Mouse (Mus musculus): ENCODE data around the gene Wdr86. TPM values are rescaled to one million over a fixed set of nuclear protein-coding genes. Genes with fewer than 3 reads are reported as not detected.
"Not testable (repeated sequence)": the region's sequence is repeated elsewhere in the genome, so short reads cannot be mapped to it uniquely, and the experiment has no call there.

The Wdr86 gene
- 8.1 TPM in 2 replicates for polyA plus RNA-seq (2015; fragmentation: Nextera tagmentation; extraction: Ambion mirVana)

- H3K4me2 ChIP-seq (ENCODE audit: low read depth, low read length), result peak within 1 kb of the TSS; percentile 80
- no peak within 1 kb of the TSS for H3K27ac ChIP-seq (ENCODE audit: low read length)
- no peaks in the 10 kb centered on the region for H3K36me3 ChIP-seq (ENCODE audit: control insufficient read depth, insufficient read depth, low read length)
- ATAC-seq (ENCODE audit: insufficient read depth, low FRiP score), result peak; percentile 46; the same call in 1 of the 2 replicates
- WGBS, result under 1% methylated on average over 23 of the region's 23 CpGs
- no peaks in the 10 kb centered on the region; the same call in none of the 2 replicates for H3K27me3 ChIP-seq (ENCODE audit: control insufficient read depth, insufficient read depth, low read length)
- peak within 1 kb of the TSS; percentile 72 for H3K9ac ChIP-seq (ENCODE audit: low read length)
- H3K4me3 ChIP-seq (replicated peaks; ENCODE audit: low read length), result peak within 1 kb of the TSS; percentile 53
- no peaks in the 10 kb centered on the region for H3K9me3 ChIP-seq (replicated peaks; ENCODE audit: control insufficient read depth, low read length)
- peaks cover 24% of the 10 kb centered on the region for H3K4me1 ChIP-seq (ENCODE audit: control insufficient read depth, insufficient read depth, low read length)
Measured at GRCm38 (mm10) chr5:24730488-24730871, at the start of gene Wdr86. TSS of gene Wdr86 (minus strand) at chr5:24730727.

GRCm38 (mm10) chr5:24779881-24780512, 49.5 kb upstream of the Wdr86 start:
- H3K4me2 ChIP-seq (ENCODE audit: low read depth, low read length), result no peak overlapping the region
- ATAC-seq (ENCODE audit: insufficient read depth, low FRiP score), result no peak
- H3K9ac ChIP-seq (ENCODE audit: low read length), result no peak overlapping the region
- H3K36me3 ChIP-seq (ENCODE audit: control insufficient read depth, insufficient read depth, low read length), result no peaks in the 10 kb centered on the region
- no peak overlapping the region for H3K4me3 ChIP-seq (replicated peaks; ENCODE audit: low read length)
- H3K27me3 ChIP-seq (ENCODE audit: control insufficient read depth, insufficient read depth, low read length), result no peaks in the 10 kb centered on the region
- no peaks in the 10 kb centered on the region for H3K9me3 ChIP-seq (replicated peaks; ENCODE audit: control insufficient read depth, low read length)
- 0 out of 2 replicates have a peak, but pooled peaks cover 3% of the 10 kb centered on the region for H3K4me1 ChIP-seq (ENCODE audit: control insufficient read depth, insufficient read depth, low read length)
- no peak overlapping the region for H3K27ac ChIP-seq (ENCODE audit: low read length)
- WGBS, result 53% methylated on average over 15 of the region's 15 CpGs

GRCm38 (mm10) chr5:24779321-24779720, 48.8 kb upstream of the Wdr86 start:
- H3K9me3 ChIP-seq (replicated peaks; ENCODE audit: control insufficient read depth, low read length), result no peaks in the 10 kb centered on the region
- no peak overlapping the region for H3K4me2 ChIP-seq (ENCODE audit: low read depth, low read length)
- no peak overlapping the region for H3K9ac ChIP-seq (ENCODE audit: low read length)
- no peaks in the 10 kb centered on the region for H3K27me3 ChIP-seq (ENCODE audit: control insufficient read depth, insufficient read depth, low read length)
- H3K27ac ChIP-seq (ENCODE audit: low read length), result no peak overlapping the region
- H3K36me3 ChIP-seq (ENCODE audit: control insufficient read depth, insufficient read depth, low read length), result no peaks in the 10 kb centered on the region
- no peak overlapping the region for H3K4me3 ChIP-seq (replicated peaks; ENCODE audit: low read length)
- no peak for ATAC-seq (ENCODE audit: insufficient read depth, low FRiP score)
- H3K4me1 ChIP-seq (ENCODE audit: control insufficient read depth, insufficient read depth, low read length), result 0 out of 2 replicates have a peak, but pooled peaks cover 3% of the 10 kb centered on the region

DNA sequence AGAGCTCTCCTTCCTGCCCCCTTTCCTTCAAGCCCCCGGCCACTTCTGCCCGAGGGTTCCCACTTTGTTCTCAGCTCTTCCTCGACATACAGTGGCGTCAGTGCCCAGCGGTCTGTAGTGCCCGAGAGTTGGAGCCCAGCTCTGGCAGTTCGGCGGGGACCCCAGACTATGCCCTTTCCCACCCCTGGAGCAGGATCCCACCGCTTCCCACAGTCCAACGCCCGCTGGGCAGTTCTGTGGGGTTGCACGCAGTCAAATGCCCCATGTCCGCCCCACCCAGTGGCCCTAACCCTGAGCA, 48.3 kb upstream of the Wdr86 start:
- ATAC-seq (ENCODE audit: insufficient read depth, low FRiP score), result no peak
- H3K9ac ChIP-seq (ENCODE audit: low read length), result no peak overlapping the region
- 0 out of 2 replicates have a peak overlapping the region, but pooled peaks have one; percentile 12 for H3K4me2 ChIP-seq (ENCODE audit: low read depth, low read length)
- H3K27ac ChIP-seq (ENCODE audit: low read length), result no peak overlapping the region
- H3K4me3 ChIP-seq (replicated peaks; ENCODE audit: low read length), result no peak overlapping the region
- H3K27me3 ChIP-seq (ENCODE audit: control insufficient read depth, insufficient read depth, low read length), result no peaks in the 10 kb centered on the region
- H3K9me3 ChIP-seq (replicated peaks; ENCODE audit: control insufficient read depth, low read length), result no peaks in the 10 kb centered on the region
- 0 out of 2 replicates have a peak, but pooled peaks cover 3% of the 10 kb centered on the region for H3K4me1 ChIP-seq (ENCODE audit: control insufficient read depth, insufficient read depth, low read length)
- H3K36me3 ChIP-seq (ENCODE audit: control insufficient read depth, insufficient read depth, low read length), result no peaks in the 10 kb centered on the region
- WGBS, result 51% methylated on average over 13 of the region's 13 CpGs

- Histone ChIP-seq H3K36me3 (ENCODE audit: control insufficient read depth, insufficient read depth, low read length) (no peaks in the 10 kb centered on the region), H3K4me2 (ENCODE audit: low read depth, low read length) (0 out of 2 replicates have a peak overlapping the region, but pooled peaks have one; percentile 12), H3K27ac (ENCODE audit: low read length) (no peak overlapping the region), H3K9ac (ENCODE audit: low read length) (no peak overlapping the region), H3K27me3 (ENCODE audit: control insufficient read depth, insufficient read depth, low read length) (no peaks in the 10 kb centered on the region), H3K9me3 (replicated peaks; ENCODE audit: control insufficient read depth, low read length) (no peaks in the 10 kb centered on the region), H3K4me3 (replicated peaks; ENCODE audit: low read length) (no peak overlapping the region), H3K4me1 (ENCODE audit: control insufficient read depth, insufficient read depth, low read length) (0 out of 2 replicates have a peak, but pooled peaks cover 3% of the 10 kb centered on the region)
- peak; percentile 21; the same call in 1 of the 2 replicates for ATAC-seq (ENCODE audit: insufficient read depth, low FRiP score)
- WGBS, result 25% methylated on average over 17 of the region's 17 CpGs
Measured at GRCm38 (mm10) chr5:24778082-24778842, 47.7 kb upstream of the Wdr86 start.

GRCm38 (mm10) chr5:24776681-24777080, 46.2 kb upstream of the Wdr86 start:
- H3K36me3 ChIP-seq (ENCODE audit: control insufficient read depth, insufficient read depth, low read length), result no peaks in the 10 kb centered on the region
- no peak overlapping the region for H3K4me3 ChIP-seq (replicated peaks; ENCODE audit: low read length)
- H3K9me3 ChIP-seq (replicated peaks; ENCODE audit: control insufficient read depth, low read length), result no peaks in the 10 kb centered on the region
- H3K4me1 ChIP-seq (ENCODE audit: control insufficient read depth, insufficient read depth, low read length), result 0 out of 2 replicates have a peak, but pooled peaks cover 3% of the 10 kb centered on the region
- no peak overlapping the region for H3K4me2 ChIP-seq (ENCODE audit: low read depth, low read length)
- H3K27me3 ChIP-seq (ENCODE audit: control insufficient read depth, insufficient read depth, low read length), result no peaks in the 10 kb centered on the region
- 58% methylated on average over 4 of the region's 4 CpGs for WGBS
- H3K27ac ChIP-seq (ENCODE audit: low read length), result no peak overlapping the region
- H3K9ac ChIP-seq (ENCODE audit: low read length), result no peak overlapping the region
- ATAC-seq (ENCODE audit: insufficient read depth, low FRiP score), result no peak

GRCm38 (mm10) chr5:24774549-24774948, 44.0 kb upstream of the Wdr86 start:
- H3K4me3 ChIP-seq (replicated peaks; ENCODE audit: low read length); H3K36me3 ChIP-seq (ENCODE audit: control insufficient read depth, insufficient read depth, low read length); H3K9ac ChIP-seq (ENCODE audit: low read length); H3K27me3 ChIP-seq (ENCODE audit: control insufficient read depth, insufficient read depth, low read length); H3K9me3 ChIP-seq (replicated peaks; ENCODE audit: control insufficient read depth, low read length); H3K4me1 ChIP-seq (ENCODE audit: control insufficient read depth, insufficient read depth, low read length); H3K27ac ChIP-seq (ENCODE audit: low read length); H3K4me2 ChIP-seq (ENCODE audit: low read depth, low read length); ATAC-seq (ENCODE audit: insufficient read depth, low FRiP score): not testable (repeated sequence)
- 75% methylated on average over 16 of the region's 16 CpGs for WGBS

- no peaks in the 10 kb centered on the region for H3K36me3 ChIP-seq (ENCODE audit: control insufficient read depth, insufficient read depth, low read length)
- no peak for ATAC-seq (ENCODE audit: insufficient read depth, low FRiP score)
- H3K9me3 ChIP-seq (replicated peaks; ENCODE audit: control insufficient read depth, low read length), result no peaks in the 10 kb centered on the region
- no peak within 1 kb of the TSS for H3K4me2 ChIP-seq (ENCODE audit: low read depth, low read length)
- no peak within 1 kb of the TSS for H3K9ac ChIP-seq (ENCODE audit: low read length)
- no peaks in the 10 kb centered on the region for H3K27me3 ChIP-seq (ENCODE audit: control insufficient read depth, insufficient read depth, low read length)
- H3K4me1 ChIP-seq (ENCODE audit: control insufficient read depth, insufficient read depth, low read length), result no peaks in the 10 kb centered on the region
- H3K27ac ChIP-seq (ENCODE audit: low read length), result no peak within 1 kb of the TSS
- H3K4me3 ChIP-seq (replicated peaks; ENCODE audit: low read length), result no peak within 1 kb of the TSS
- WGBS, result 52% methylated on average over 18 of the region's 18 CpGs
Measured at GRCm38 (mm10) chr5:24757816-24758215, 27.3 kb upstream of the Wdr86 start, which contains the start of gene Crygn. TSS of gene Crygn (minus strand) at chr5:24758008.

DNA sequence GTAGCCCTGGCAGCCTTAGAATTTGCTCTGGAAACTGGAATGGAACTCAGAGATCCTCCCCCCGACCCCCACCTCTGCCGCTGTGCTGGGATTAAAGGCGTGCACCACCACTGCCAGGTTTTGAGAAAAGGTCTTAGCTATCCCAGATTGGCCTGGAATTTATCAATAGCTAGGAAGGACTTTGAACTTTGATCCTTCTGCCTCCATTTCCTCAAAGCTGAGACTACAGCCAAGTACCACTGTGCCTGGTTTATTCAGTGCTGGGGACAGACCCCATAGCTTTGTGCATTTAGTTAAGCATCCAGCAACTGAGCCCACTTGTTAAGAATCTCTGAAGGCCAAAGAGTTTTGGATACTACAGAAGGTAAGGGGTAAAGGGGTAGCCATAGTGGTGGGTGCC, 26.4 kb upstream of the Wdr86 start:
- no peak for ATAC-seq (ENCODE audit: insufficient read depth, low FRiP score)
- no peaks in the 10 kb centered on the region for H3K27me3 ChIP-seq (ENCODE audit: control insufficient read depth, insufficient read depth, low read length)
- H3K27ac ChIP-seq (ENCODE audit: low read length), result no peak overlapping the region
- H3K9me3 ChIP-seq (replicated peaks; ENCODE audit: control insufficient read depth, low read length), result no peaks in the 10 kb centered on the region
- no peak overlapping the region for H3K4me3 ChIP-seq (replicated peaks; ENCODE audit: low read length)
- peaks cover 7% of the 10 kb centered on the region for H3K4me1 ChIP-seq (ENCODE audit: control insufficient read depth, insufficient read depth, low read length)
- WGBS, result 59% methylated on average over 3 of the region's 3 CpGs
- no peaks in the 10 kb centered on the region for H3K36me3 ChIP-seq (ENCODE audit: control insufficient read depth, insufficient read depth, low read length)
- no peak overlapping the region for H3K4me2 ChIP-seq (ENCODE audit: low read depth, low read length)
- no peak overlapping the region for H3K9ac ChIP-seq (ENCODE audit: low read length)

Data from stomach, embryonic 16.5 days (tissue).